Mouse (Mus musculus): ENCODE results near the gene Spi1. TPM values are rescaled to one million over a fixed set of nuclear protein-coding genes. Genes with fewer than 3 reads are reported as not detected.
A peak's percentile ranks its signal among the peaks of the same experiment; 100 is the strongest.

Gene Spi1
- total RNA-seq, 2 experiments from 2014 or later: 1.5 to 2.1 TPM

DNA sequence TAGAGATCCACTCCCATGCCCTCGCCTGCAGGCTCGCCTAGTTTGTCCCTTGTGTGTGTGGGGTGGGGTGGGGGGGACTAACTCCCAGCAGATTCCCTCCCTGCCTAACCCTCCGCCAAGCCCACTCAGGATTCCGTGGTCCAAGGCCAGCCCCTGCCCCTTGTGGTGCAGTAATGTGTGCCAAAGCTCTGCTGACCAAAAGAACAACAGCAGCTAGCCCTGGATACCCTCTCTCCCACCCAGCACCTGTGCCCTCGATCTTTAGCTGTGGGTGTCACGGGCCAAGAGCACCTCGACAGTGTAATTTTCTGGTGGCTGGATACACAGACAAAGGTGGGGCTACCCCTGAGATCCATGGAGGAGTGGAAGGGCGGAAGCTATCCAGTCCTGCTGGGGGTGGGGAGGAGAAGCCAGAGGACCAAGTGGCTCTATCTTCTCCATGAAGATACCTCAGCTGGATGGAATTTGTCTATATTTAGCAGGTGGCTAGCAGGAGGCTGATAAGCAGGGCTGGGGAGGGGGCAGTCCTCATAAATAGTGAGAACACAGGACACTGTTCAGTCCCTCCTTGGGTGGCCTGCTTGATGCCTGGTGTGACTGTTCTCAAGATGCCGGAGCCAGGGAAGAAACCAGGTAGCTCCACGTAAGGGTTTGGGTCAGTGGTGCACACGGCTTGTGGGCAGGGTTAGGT, 35.5 kb downstream of the Spi1 start, which contains the start of gene Mybpc3:
Gene Mybpc3, plus strand, starts transcription at position 560 of the 691 bp plus-strand sequence.
- no peak for DNase-seq
- intact Hi-C loops (cut with DNase I; ENCODE audit: low total_unique reads): loop anchor here (5.0 kb wide), 1 partner anchor 75 kb away; no protein-coding TSS in a partner anchor

DNA sequence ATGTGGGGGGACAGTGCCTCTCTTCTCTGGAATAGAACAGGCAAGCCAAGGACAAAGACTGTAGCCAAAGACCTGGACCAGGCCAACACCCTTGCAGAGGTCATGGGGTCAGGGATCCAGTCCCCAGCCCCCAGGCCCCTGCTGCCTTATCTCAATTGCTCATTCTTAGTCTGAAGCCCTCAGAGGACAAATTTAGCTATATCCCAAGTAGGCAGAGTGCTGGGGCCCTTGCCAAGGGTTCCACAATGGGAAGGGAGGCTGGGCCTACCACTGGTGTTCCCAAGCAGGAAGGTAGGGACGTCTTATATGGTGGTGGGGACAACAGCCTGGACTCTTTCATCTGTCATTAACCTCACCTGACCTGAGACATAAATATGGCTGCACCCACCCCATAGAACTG, 36.5 kb downstream of the Spi1 start:
- intact Hi-C loops (cut with DNase I; ENCODE audit: low total_unique reads): loop anchor here (5.0 kb wide), 1 partner anchor 74 kb away; no protein-coding TSS in a partner anchor
- DNase-seq: no peak

GRCm38 (mm10) chr2:91119061-91119460, 36.9 kb downstream of the Spi1 start:
- no peak for DNase-seq
- intact Hi-C loops (cut with DNase I; ENCODE audit: low total_unique reads): loop anchor here (5.0 kb wide), 1 partner anchor 73 kb away; no protein-coding TSS in a partner anchor

- DNase-seq: no peak
- intact Hi-C loops (cut with DNase I; ENCODE audit: low total_unique reads): loop anchor here (5.0 kb wide), 1 partner anchor 73 kb away; no protein-coding TSS in a partner anchor
Observed at GRCm38 (mm10) chr2:91119551-91119950, 37.4 kb downstream of the Spi1 start.

DNA sequence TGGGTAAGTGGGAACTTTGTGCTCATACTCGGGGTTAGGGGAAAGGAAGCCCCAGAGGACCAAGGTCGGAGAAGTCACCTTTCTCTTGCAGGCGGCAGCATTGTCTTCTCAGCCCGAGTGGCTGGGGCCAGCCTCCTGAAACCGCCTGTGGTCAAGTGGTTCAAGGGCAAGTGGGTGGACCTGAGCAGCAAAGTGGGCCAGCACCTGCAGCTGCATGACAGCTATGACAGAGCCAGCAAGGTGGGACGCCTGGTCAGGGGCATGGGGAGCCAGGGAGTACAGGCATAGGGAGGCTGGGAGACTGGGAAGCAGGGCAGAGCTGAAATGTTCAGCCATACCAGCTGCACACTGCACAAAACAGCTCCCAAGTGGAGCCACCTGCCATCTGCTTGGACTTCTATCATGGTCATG, 38.1 kb downstream of the Spi1 start:
- no peak for DNase-seq
- intact Hi-C loops (cut with DNase I; ENCODE audit: low total_unique reads): no loop called here

DNA sequence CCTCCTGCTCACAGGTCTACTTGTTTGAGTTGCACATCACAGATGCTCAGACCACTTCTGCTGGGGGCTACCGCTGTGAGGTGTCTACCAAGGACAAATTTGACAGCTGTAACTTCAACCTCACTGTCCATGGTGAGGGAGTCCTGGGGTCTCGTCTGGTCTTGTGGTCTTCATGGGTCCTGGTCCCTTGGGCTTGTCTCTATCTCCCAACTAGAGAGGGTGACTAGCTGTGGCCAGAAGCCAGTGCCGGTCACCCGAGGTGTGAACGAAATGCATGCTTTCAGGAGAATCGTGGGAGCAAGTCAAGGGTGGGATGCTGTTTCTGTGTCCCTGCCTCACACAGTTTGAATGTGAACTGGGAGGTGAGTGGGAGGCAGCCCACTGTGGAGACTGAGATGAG, 38.8 kb downstream of the Spi1 start:
- no peak for DNase-seq
- intact Hi-C loops (cut with DNase I; ENCODE audit: low total_unique reads): no loop called here

- no peak for DNase-seq
- intact Hi-C loops (cut with DNase I; ENCODE audit: low total_unique reads): no loop called here
Observed at GRCm38 (mm10) chr2:91121497-91121896, 39.3 kb downstream of the Spi1 start.

- no peak for DNase-seq
- intact Hi-C loops (cut with DNase I; ENCODE audit: low total_unique reads): no loop called here
Observed at GRCm38 (mm10) chr2:91123521-91123920, 41.3 kb downstream of the Spi1 start.

GRCm38 (mm10) chr2:91125101-91125500, 42.9 kb downstream of the Spi1 start:
- no peak for DNase-seq

GRCm38 (mm10) chr2:91128761-91129160, 46.6 kb downstream of the Spi1 start:
- no peak for DNase-seq
- intact Hi-C loops (cut with DNase I; ENCODE audit: low total_unique reads): no loop called here

More at GRCm38 (mm10) chr2:91125101-91125500, 42.9 kb downstream of the Spi1 start:
- intact Hi-C loops (cut with DNase I; ENCODE audit: low total_unique reads): no loop called here

DNA sequence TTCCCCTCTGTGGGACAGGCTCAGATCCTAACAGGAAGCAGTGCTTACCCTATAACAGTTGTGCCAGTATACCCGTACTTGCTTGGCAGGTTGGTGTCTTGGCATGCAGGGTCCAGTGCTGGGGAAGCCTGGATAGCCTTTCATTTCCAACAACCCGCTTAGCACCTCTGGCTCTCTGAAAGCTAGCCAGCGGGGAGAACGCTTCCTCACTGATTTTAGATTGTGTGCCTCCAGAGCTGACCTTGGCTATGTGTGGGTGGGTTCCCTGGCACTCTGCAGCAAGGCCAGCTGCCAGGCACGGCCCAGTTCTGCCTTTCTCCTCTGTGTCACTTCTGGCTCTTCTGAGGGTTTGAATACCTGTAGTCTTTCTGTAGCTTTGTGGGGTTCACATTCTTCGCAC, 47.9 kb downstream of the Spi1 start:
- peak; percentile 25 for DNase-seq
- intact Hi-C loops (cut with DNase I; ENCODE audit: low total_unique reads): no loop called here

- DNase-seq: no peak
- intact Hi-C loops (cut with DNase I; ENCODE audit: low total_unique reads): no loop called here
Observed at GRCm38 (mm10) chr2:91131251-91131650, 49.1 kb downstream of the Spi1 start.

- intact Hi-C loops (cut with DNase I; ENCODE audit: low total_unique reads): no loop called here
- DNase-seq: no peak
Observed at GRCm38 (mm10) chr2:91132035-91132434, 49.8 kb downstream of the Spi1 start.

DNA sequence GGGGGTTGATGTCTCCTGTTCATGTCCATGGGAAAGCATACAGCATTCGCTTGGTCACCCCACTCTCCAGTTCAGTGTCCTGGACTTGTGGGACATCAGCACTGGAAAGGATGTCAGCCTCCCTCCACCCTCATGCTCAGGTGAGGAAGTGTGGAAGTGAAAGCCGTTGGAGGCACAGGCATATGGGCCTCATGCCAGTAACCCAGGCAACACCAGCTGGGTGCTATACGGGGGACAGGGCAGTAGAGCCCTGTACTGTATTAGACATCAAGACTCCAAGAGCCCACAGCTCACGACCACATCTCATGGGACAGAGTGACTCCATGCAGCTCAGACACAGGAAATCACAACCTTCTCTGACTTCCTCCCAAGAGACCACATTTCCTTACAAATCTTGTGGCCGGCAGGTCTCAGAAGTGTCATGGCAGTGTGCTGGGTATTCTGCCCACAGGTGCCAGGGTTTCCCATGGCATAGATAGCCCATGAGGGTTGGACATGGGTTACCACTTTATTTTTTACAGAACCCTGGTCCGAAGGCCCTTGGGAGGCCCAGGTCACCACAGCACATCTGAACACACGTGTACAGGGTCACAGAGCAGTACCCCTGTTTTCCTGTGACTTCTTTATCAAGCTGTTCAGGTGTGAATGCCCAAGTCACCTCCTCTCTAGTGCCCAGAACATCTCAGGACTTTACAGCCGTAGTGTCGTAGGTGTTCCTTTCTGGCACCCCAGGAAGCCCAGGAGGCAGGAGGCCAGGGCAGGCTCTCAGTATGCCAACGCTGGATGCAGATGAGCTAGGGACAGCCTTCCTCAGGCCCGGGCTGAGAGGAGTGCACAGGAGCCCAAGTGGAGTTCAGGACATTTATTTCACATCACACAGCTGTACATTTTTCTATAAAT, 54.6 kb downstream of the Spi1 start:
- DNase-seq: no peak
- intact Hi-C loops (cut with DNase I; ENCODE audit: low total_unique reads): no loop called here

GRCm38 (mm10) chr2:91137481-91137880, 55.3 kb downstream of the Spi1 start:
- DNase-seq: no peak
- intact Hi-C loops (cut with DNase I; ENCODE audit: low total_unique reads): no loop called here

GRCm38 (mm10) chr2:91139311-91139710, 57.1 kb downstream of the Spi1 start:
- intact Hi-C loops (cut with DNase I; ENCODE audit: low total_unique reads): no loop called here
- DNase-seq: no peak

GRCm38 (mm10) chr2:91139764-91140163, 57.6 kb downstream of the Spi1 start:
- DNase-seq: no peak
- intact Hi-C loops (cut with DNase I; ENCODE audit: low total_unique reads): no loop called here

- no peak for DNase-seq
- intact Hi-C loops (cut with DNase I; ENCODE audit: low total_unique reads): no loop called here
Observed at GRCm38 (mm10) chr2:91142920-91143319, 60.7 kb downstream of the Spi1 start.

DNA sequence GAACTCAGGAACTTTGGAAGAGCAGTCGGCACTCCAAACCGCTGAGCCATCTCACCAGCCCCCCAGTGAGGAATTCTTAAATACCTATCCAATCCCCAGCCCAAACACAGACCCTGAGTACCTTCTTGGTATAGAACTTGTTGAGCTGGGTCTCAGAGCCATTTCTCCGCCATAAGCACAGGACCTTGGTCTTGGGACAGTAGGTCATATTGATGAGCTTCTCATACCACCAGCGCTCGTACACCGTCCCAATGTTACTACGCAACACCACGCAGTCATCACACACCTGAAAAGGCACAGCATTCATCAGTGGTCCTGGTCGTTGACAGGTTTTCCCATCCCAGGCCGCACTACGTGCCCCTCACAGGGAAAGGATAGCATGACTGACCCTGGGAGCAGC, 61.2 kb downstream of the Spi1 start:
- DNase-seq: no peak
- intact Hi-C loops (cut with DNase I; ENCODE audit: low total_unique reads): no loop called here

DNA sequence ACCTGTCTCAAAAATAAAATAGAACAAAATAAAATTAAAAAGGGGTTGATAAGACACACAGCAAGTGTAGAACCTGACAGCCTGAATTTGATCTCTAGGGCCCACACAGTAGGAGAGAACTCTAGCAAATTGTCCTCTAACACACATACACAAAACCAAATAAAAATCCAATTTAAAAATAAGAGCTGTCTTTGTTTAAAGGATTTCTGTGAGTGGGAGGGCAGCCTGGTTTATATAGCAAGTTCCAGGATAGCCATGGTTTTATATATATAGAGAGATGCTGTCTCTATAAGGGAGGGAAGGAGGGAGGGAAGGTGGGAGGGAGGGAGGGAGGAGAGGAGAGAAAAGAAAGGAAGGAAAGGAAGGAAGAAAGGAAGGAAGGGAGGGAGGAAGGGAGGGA, 65.9 kb downstream of the Spi1 start:
- DNase-seq: no peak
- intact Hi-C loops (cut with DNase I; ENCODE audit: low total_unique reads): no loop called here

Measured in gastrocnemius, postnatal 14 days (tissue).